35 mouse cellular contexts compared by ENCODE assay signal in genomic region chr16:36506827-36507226, GRCm38 (mm10). TPM values are rescaled to one million over a fixed set of nuclear protein-coding genes. Genes with fewer than 3 reads are reported as not detected.
"Had no signal": no experiment of that assay in that cellular context is flagged by ENCODE, and none has a peak within 500 bp of the region (broad histone marks: within the 10 kb centered on the region; RNA-seq: fewer than 3 reads in every experiment).

No protein-coding gene starts in this region.

- DNase-seq: cerebellum, adult 9-10 months; cerebellum, adult 9-11 months; cerebellum, postnatal 14 days; cerebellum, postnatal 25 days; cerebellum, postnatal 36 days; embryo, embryonic 11 days; forebrain, postnatal 0 days; gastrocnemius, adult 2 months; gastrocnemius, postnatal 10 days; gastrocnemius, postnatal 14 days; gastrocnemius, postnatal 25 days; gastrocnemius, postnatal 36 days; heart, adult 11 months; heart, adult 18-20 months; heart, adult 2 months had no signal

- H3K9ac ChIP-seq: embryonic facial prominence, embryonic 12.5 days; embryonic facial prominence, embryonic 13.5 days; embryonic facial prominence, embryonic 15.5 days; forebrain, embryonic 12.5 days; forebrain, embryonic 13.5 days; forebrain, embryonic 15.5 days; forebrain, postnatal 0 days had no signal

- H3K4me1 ChIP-seq: embryonic facial prominence, embryonic 10.5 days; embryonic facial prominence, embryonic 12.5 days; embryonic facial prominence, embryonic 13.5 days; embryonic facial prominence, embryonic 15.5 days; forebrain, embryonic 10.5 days; forebrain, embryonic 12.5 days; forebrain, embryonic 13.5 days; forebrain, embryonic 15.5 days had no signal

- H3K9me3 ChIP-seq: embryonic facial prominence, embryonic 10.5 days; embryonic facial prominence, embryonic 12.5 days; embryonic facial prominence, embryonic 13.5 days; embryonic facial prominence, embryonic 15.5 days; forebrain, embryonic 10.5 days; forebrain, embryonic 12.5 days; forebrain, embryonic 13.5 days; forebrain, embryonic 15.5 days had no signal

- H3K4me3 ChIP-seq: embryonic facial prominence, embryonic 10.5 days; embryonic facial prominence, embryonic 12.5 days; embryonic facial prominence, embryonic 13.5 days; embryonic facial prominence, embryonic 15.5 days; erythroblast, embryonic 14.5 days; forebrain, embryonic 10.5 days; forebrain, embryonic 12.5 days; forebrain, embryonic 13.5 days; forebrain, embryonic 15.5 days; gastrocnemius, adult 2 months; heart, adult 2 months had no signal

- H3K27me3 ChIP-seq: embryonic facial prominence, embryonic 12.5 days; embryonic facial prominence, embryonic 13.5 days; embryonic facial prominence, embryonic 15.5 days; forebrain, embryonic 12.5 days; forebrain, embryonic 13.5 days; forebrain, embryonic 15.5 days had no signal

- H3K36me3 ChIP-seq: embryonic facial prominence, embryonic 10.5 days; embryonic facial prominence, embryonic 12.5 days; embryonic facial prominence, embryonic 13.5 days; embryonic facial prominence, embryonic 15.5 days; forebrain, embryonic 10.5 days; forebrain, embryonic 12.5 days; forebrain, embryonic 15.5 days had no signal

- H3K4me2 ChIP-seq: embryonic facial prominence, embryonic 12.5 days; embryonic facial prominence, embryonic 13.5 days; embryonic facial prominence, embryonic 15.5 days; forebrain, embryonic 12.5 days; forebrain, embryonic 13.5 days; forebrain, embryonic 15.5 days had no signal

- H3K27ac ChIP-seq: embryonic facial prominence, embryonic 10.5 days; embryonic facial prominence, embryonic 12.5 days; embryonic facial prominence, embryonic 13.5 days; embryonic facial prominence, embryonic 15.5 days; forebrain, embryonic 10.5 days; forebrain, embryonic 12.5 days; forebrain, embryonic 13.5 days; forebrain, embryonic 15.5 days; gastrocnemius, adult 2 months; heart, adult 2 months had no signal

RNA-seq across cellular contexts. Expression of gene Stfa3, which starts 51.6 kb away (rescaled TPM):
- total RNA-seq: common myeloid progenitor, adult 5-6 weeks; forebrain, postnatal 0 days; gastrocnemius, adult 18-20 months; gastrocnemius, adult 2 months; gastrocnemius, adult 8-10 months; gastrocnemius, postnatal 14 days; gastrocnemius, postnatal 25 days; gastrocnemius, postnatal 36 days; heart, adult 18-20 months; heart, adult 2 months; heart, adult 8-10 months had no signal
- polyA plus RNA-seq: cortical plate, adult 2 months; embryonic facial prominence, embryonic 10.5 days; erythroblast, embryonic 14.5 days; forebrain, embryonic 10.5 days; forebrain, embryonic 11.5 days; forebrain, embryonic 12.5 days; forebrain, embryonic 13.5 days; forebrain, embryonic 14.5 days; forebrain, embryonic 15.5 days; forebrain, embryonic 16.5 days; forebrain, postnatal 0 days; frontal cortex, adult 2 months; gonadal fat pad, adult 2 months; heart, adult 2 months had no signal

RNA-seq across cellular contexts. Expression of gene Casr, which starts 55.1 kb away (rescaled TPM):
- total RNA-seq: common myeloid progenitor, adult 5-6 weeks; granulocyte monocyte progenitor cell, adult 5-6 weeks; heart, adult 18-20 months had no signal
- polyA plus RNA-seq: erythroblast, embryonic 14.5 days; forebrain, embryonic 13.5 days; forebrain, embryonic 14.5 days; heart, adult 2 months had no signal
